Mouse (Mus musculus) ES-E14 (cell line): ENCODE measurements around the gene Crct1. TPM values are rescaled to one million over a fixed set of nuclear protein-coding genes. Genes with fewer than 3 reads are reported as not detected.

ENCODE experiments used
- DNase-seq: peaks from one replicate; pipeline ENCODE4 v3.0.0-alpha.2; 2013; ENCODE audit warnings: low read depth, low spot score
- H3K27ac ChIP-seq: 2 replicates; pipeline ENCODE4 v1.5.1; 2012; ENCODE audit warnings: low read depth, mild to moderate bottlenecking, low read length, moderate library complexity, mixed read lengths; ENCODE audit not compliant: poor library complexity, insufficient read depth, severe bottlenecking
- H3K36me3 ChIP-seq: 2 replicates; pipeline ENCODE4 v1.6.1; 2012; ENCODE audit warnings: mild to moderate bottlenecking, low read length, moderate library complexity, mixed read lengths; ENCODE audit not compliant: control insufficient read depth, poor library complexity, insufficient read depth, severe bottlenecking
- H3K4me1 ChIP-seq, 2 experiments: fragments of 150-350 bp in 1 of 2; sonication (generic) in 1 of 2; 2 replicates each; pipeline ENCODE4 v1.6.1; 2012; ENCODE audit warnings: low read length in 2 of 2, mild to moderate bottlenecking in 1 of 2, mixed read lengths in 1 of 2; ENCODE audit not compliant: control insufficient read depth in 2 of 2, insufficient read depth in 2 of 2, poor library complexity in 1 of 2
- H3K4me3 ChIP-seq, 2 experiments: fragments of 150-350 bp in 1 of 2; sonication (generic) in 1 of 2; 2 replicates each; pipeline ENCODE4 v1.5.1; 2012; ENCODE audit warnings: low read length in 2 of 2, low read depth in 1 of 2, mild to moderate bottlenecking in 1 of 2, mixed read lengths in 1 of 2; ENCODE audit not compliant: insufficient read depth in 1 of 2, poor library complexity in 1 of 2, severe bottlenecking in 1 of 2
- H3K9ac ChIP-seq: 2 replicates; pipeline ENCODE4 v1.6.1; 2012; ENCODE audit warnings: low read depth, mild to moderate bottlenecking, low read length, mixed read lengths; ENCODE audit not compliant: poor library complexity, insufficient read depth, severe bottlenecking
- H3K9me3 ChIP-seq: fragments of 150-350 bp; sonication (generic); 2 replicates; pipeline ENCODE4 v1.6.1; 2012; ENCODE audit warnings: low read depth, mild to moderate bottlenecking, low read length; ENCODE audit not compliant: control insufficient read depth, insufficient read depth
- CHD2 ChIP-seq: IDR thresholded peaks from 2 replicates; pipeline ENCODE4 v1.6.1; 2014; ENCODE audit warnings: mild to moderate bottlenecking, low read depth, low read length, inconsistent platforms
- HCFC1 ChIP-seq: IDR thresholded peaks from 2 replicates; pipeline ENCODE4 v1.6.1; 2012; ENCODE audit warnings: low read length, inconsistent platforms, borderline replicate concordance; ENCODE audit not compliant: insufficient read depth
- MAFK ChIP-seq: IDR thresholded peaks from 2 replicates; pipeline ENCODE4 v1.6.1; 2014; ENCODE audit warnings: mild to moderate bottlenecking, low read depth, low read length, inconsistent platforms; ENCODE audit not compliant: insufficient read depth
- ZC3H11A ChIP-seq: IDR thresholded peaks from 2 replicates; pipeline ENCODE4 v1.6.1; 2012; ENCODE audit warnings: low read depth, mild to moderate bottlenecking, inconsistent platforms, low read length, borderline replicate concordance
- ZNF384 ChIP-seq: IDR thresholded peaks from 2 replicates; pipeline ENCODE4 v1.6.1; 2012; ENCODE audit warnings: low read depth, low read length, inconsistent platforms
- in situ Hi-C, 2 experiments: fragments of 600-800 bp; cut with MboI; formaldehyde crosslinking; loops; one replicate each; pipeline ENCODE4 v1.15.1; 2025; ENCODE audit warnings: low sequenced_read_pairs in 2 of 2, inconsistent platforms in 1 of 2; ENCODE audit not compliant: unreplicated experiment in 2 of 2
- total RNA-seq: library from RNA; depleted of rRNA; stranded (reverse); fragments of 300-350 nt; gene quantifications from 2 replicates; pipeline ENCODE4 v1.2.3, GENCODE M21; 2012

The Crct1 gene
- total RNA-seq, 1 experiment, result 6.2 TPM

GRCm38 (mm10) chr3:93014871-93015270, 616 bp downstream of the Crct1 start:
- no peak for DNase-seq
- Histone ChIP-seq H3K4me1 (peaks cover 0 to 6% of the 10 kb centered on the region in 2 experiments; a peak in 2 of 4 replicates), H3K9ac (no peak overlapping the region), H3K9me3 (no peaks in the 10 kb centered on the region), H3K36me3 (no peaks in the 10 kb centered on the region), H3K4me3 (peak overlapping the region in 1 of 2 experiments; percentile 53; a peak in 1 of 4 replicates), H3K27ac (no peak overlapping the region; the same call in 1 of the 2 replicates)
- TF ChIP-seq ZC3H11A, result no peak
- in situ Hi-C loops, result no loop called here

GRCm38 (mm10) chr3:93014378-93014801, 1.1 kb downstream of the Crct1 start:
- Histone ChIP-seq H3K36me3 (no peaks in the 10 kb centered on the region), H3K9ac (0 out of 2 replicates have a peak overlapping the region, but pooled peaks have one; percentile 12), H3K4me3 (peak overlapping the region; percentile 45 to 53), H3K27ac (no peak overlapping the region), H3K4me1 (peaks cover 0 to 6% of the 10 kb centered on the region in 2 experiments; a peak in 2 of 4 replicates), H3K9me3 (no peaks in the 10 kb centered on the region)
- in situ Hi-C loops, result no loop called here
- DNase-seq, result no peak
- TF ChIP-seq MAFK, result no peak
- no peak for TF ChIP-seq HCFC1
- TF ChIP-seq ZC3H11A, result no peak
- TF ChIP-seq ZNF384, result no peak
- TF ChIP-seq CHD2, result no peak

DNA sequence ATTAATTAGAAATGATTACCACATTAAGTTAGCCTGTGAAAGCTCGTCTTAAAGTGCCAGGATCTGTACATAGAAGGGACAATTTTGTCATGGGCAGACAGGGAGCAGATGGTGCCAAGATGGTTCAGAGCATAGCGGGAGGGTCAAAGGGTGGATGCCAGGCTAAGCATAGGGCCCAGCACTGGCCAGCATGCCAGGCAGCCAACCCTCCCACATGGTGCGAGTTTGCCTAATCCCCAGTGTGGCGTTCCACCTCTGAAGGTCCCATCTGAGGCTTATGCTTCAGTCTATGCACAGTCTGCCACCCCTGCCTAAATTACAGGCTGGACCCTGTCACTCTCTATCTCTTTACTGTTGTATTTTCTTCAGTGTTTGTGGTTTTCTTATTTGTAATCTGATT, 12.6 kb downstream of the Crct1 start:
- Histone ChIP-seq H3K9me3 (no peaks in the 10 kb centered on the region), H3K4me1 (no peaks in the 10 kb centered on the region), H3K9ac (no peak overlapping the region), H3K4me3 (no peak overlapping the region), H3K27ac (no peak overlapping the region), H3K36me3 (no peaks in the 10 kb centered on the region)
- in situ Hi-C loops, result no loop called here
- no peak for TF ChIP-seq ZC3H11A
- TF ChIP-seq MAFK, result no peak
- TF ChIP-seq CHD2, result no peak
- no peak for TF ChIP-seq HCFC1
- TF ChIP-seq ZNF384, result no peak
- DNase-seq, result no peak

- in situ Hi-C loops, result no loop called here
- no peak for TF ChIP-seq CHD2
- no peak for TF ChIP-seq ZC3H11A
- no peak for TF ChIP-seq HCFC1
- TF ChIP-seq MAFK, result no peak
- TF ChIP-seq ZNF384, result no peak
- DNase-seq, result no peak
Observed at GRCm38 (mm10) chr3:93000621-93001020, 14.9 kb downstream of the Crct1 start.

DNA sequence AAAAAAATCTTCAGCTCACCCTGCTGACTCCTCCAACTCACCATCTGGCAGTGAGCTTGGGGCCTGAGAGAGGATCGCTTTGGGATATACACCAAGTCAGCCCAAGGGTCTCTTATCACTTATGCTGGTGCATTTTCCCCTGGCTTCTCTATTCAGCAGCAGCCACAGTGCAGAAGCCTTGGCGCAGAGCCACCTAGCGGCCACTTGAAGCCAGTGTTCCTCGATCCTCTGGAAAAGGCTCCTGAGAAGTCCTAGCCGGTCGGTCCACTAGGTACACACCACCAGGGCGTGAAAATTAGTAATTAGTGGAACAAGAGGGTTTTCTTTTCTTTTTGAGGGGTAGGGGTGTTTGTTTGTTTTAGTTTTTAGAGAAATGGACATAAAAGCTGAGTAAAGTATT, 16.8 kb downstream of the Crct1 start:
- Histone ChIP-seq H3K4me1 (no peaks in the 10 kb centered on the region), H3K9me3 (no peaks in the 10 kb centered on the region), H3K9ac (no peak overlapping the region), H3K36me3 (no peaks in the 10 kb centered on the region), H3K4me3 (no peak overlapping the region), H3K27ac (no peak overlapping the region)
- TF ChIP-seq MAFK (no peak), CHD2 (no peak), ZC3H11A (no peak), ZNF384 (no peak), HCFC1 (no peak)
- DNase-seq, result no peak
- in situ Hi-C loops, result no loop called here

More at GRCm38 (mm10) chr3:93000621-93001020, 14.9 kb downstream of the Crct1 start:
- no peaks in the 10 kb centered on the region for H3K36me3 ChIP-seq
- no peak overlapping the region for H3K4me3 ChIP-seq
- no peaks in the 10 kb centered on the region for H3K9me3 ChIP-seq
- H3K27ac ChIP-seq, result no peak overlapping the region
- H3K9ac ChIP-seq, result no peak overlapping the region
- no peaks in the 10 kb centered on the region for H3K4me1 ChIP-seq
